Mouse (Mus musculus) natural killer cell, adult 2 months (primary cell): ENCODE results near the gene Anks6.

ENCODE experiments used
- DNase-seq, 2 experiments: peaks; one replicate each; pipeline ENCODE4 v3.0.0; 2022; ENCODE audit warnings: low spot score in 2 of 2

Anks6 gene

DNA sequence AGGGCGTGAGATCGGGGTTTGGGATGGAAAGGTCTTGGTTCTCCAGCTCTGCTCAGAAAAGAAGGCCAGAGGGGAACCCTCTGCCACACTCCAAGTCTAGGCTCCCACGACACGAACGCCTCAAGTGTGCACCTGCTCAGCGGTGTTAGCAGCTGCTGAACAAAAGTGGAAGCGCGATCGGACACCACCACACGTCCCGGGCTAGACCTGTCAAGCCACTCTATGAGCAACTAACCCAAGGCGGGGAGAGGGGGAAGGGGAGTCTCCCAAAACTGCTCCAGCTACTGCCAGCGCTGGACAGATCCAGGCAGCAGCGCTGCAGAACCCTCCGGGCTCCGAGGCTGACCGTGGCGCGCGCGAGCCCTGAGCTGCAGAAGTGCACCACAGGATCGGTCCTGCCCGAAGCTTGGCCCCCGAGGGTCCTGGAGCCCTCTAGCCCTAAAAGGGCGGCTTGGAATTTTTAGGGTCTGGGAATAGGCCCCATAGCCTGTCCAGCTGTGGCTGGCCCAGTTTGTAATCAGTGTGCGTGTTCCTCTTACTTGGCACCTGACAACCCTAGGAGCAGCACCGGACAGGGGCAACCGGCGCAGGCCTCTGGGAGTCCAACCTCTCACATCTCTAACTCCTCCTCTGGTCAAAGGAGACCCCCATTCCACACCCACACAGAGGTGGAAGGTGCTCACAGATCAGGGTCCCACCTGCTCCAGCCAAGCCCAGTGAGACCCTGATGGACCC, 66.8 kb downstream of the Anks6 start:
- DNase-seq: no peak

- no peak for DNase-seq
These were observed 67.4 kb downstream of the Anks6 start for GRCm38 (mm10) chr4:46989842-46990241.

DNA sequence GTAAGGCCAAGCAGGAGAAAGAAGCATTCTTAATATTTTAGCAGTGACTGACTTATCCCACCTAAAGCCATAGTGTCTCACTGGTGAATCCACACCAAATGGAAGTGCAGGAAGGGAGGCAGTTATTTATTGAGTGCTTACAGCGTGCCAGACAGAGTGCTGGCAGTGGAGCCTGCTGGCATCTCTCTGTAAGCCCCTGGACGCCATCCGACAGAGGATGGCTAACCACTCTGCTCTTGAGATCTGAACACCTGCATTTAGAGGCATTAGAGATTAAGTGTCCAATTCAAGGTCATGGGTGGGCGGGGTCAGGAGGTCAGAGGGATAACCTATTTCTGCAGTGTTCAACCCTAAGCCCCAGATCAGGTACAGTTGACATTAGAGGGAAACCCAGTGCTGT, 68.4 kb downstream of the Anks6 start:
- DNase-seq: no peak

DNA sequence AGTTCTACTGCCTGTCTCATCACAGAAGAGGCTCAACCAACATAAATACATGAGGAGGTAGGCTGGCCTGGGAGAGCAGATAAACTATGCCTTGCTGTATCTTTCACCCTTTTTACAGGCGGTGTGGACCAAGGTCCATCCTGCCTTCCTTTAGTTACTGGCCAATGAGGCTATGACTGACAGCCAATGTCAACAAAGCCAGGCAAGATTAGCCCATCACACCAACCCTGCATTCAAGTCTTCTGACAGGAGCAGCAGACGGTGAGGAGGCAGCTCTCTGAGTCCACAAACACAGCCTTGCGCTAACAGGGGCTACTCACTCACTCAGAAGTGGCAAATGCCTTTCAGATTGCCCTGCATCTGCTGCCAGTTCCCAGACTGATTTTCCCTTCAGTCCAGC, 69.0 kb downstream of the Anks6 start:
- DNase-seq: no peak

- DNase-seq: no peak
These were observed 69.4 kb downstream of the Anks6 start for GRCm38 (mm10) chr4:46987809-46988208.

DNA sequence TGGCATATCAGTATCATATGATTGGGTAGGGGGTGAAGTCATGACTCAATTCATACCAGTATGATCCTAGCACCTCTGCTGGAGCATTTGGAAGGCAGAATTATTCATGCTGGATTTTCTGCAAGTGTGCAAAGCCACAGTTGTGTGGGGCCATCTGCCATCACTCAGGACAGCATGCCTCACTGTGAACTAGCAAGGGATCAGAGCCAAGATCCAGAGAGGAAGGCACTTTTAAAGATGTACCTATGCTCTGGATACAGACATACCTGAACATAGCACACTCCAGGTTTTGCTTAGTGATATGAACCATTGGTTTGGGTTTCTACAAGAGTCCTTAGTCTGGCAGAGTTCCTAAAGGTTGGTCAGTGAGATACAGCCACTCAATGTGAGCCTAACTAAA, 71.2 kb downstream of the Anks6 start:
- DNase-seq: no peak

DNA sequence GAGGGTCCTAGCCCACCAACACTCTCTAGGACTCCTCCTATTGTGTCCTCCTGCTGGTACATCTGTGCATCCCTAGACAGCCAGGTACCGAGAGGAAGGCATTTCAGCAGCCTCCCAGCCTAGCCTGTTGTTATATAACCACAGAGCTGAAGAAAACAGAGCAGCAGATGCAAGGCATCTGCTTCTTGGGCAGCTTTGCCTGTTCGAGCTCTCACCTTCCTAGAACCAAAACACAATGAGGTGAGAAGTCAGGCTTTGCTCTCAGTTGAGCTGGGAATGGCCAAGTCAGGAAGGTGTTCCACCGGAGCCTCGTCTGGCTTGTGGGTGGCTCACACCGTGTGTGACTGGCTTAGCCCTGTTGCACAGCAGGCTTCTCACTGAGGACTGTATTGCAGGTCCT, 74.3 kb downstream of the Anks6 start:
- no peak for DNase-seq

DNA sequence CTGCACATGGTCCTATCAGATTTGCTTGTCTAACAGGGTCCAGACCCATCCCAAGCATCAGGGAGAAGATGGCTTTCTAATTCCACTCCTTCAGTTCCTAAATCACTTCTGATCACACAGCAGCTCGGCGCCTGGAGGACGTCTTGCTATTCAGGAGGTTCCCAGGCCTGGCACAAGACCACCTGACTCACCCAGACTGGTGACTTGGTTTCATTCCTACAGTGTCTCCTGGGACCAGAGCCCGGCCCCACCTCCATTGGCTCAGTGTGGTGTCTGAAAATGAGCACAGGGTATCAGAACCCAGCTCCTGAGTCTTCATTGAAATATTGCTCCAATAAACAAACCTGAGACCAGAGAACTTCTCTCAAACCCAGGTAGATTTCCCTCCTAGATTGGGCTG, 75.1 kb downstream of the Anks6 start:
- no peak for DNase-seq

GRCm38 (mm10) chr4:46978371-46978770, 78.9 kb downstream of the Anks6 start:
- no peak for DNase-seq

- DNase-seq: no peak
These were observed 80.1 kb downstream of the Anks6 start for GRCm38 (mm10) chr4:46977161-46977560.

DNA sequence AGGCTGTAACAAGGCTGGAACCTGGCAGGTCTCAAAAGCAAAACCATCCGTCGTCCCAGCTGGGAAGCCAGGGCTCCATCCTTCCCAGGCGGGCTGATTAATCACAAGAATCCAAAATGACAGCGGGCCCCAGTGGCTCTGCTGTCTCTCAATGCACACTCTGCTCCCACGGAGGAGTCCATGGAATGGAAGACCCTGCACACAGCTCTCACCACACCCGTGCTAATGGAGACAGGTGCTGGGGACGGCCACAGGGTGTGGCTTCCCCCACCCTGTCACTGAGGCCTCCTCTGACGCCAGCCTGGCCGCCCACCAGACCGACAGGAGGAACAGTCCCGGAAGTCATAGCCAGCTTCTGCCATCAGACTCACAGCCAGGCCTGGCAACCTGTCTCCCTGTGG, 80.6 kb downstream of the Anks6 start:
- no peak for DNase-seq

DNA sequence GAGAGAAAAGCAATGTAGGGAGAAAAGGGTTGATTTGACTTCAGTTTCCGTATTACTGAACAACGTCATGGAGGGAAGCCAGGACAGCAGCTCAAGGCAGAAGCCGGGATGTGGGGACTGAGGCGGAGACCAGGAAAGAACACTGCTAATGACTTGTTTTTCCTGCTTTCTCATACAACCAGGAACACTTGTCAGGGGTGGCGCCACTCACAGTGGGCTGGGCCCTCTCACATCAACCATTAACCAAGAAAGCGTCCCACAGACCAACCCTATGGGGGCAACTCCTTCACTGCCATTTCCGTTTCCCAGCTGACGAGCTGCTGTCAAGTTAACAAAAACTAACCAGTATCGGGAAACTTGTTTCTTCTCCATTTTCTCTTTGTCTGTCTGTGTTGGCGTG, 83.9 kb downstream of the Anks6 start:
- no peak for DNase-seq

DNA sequence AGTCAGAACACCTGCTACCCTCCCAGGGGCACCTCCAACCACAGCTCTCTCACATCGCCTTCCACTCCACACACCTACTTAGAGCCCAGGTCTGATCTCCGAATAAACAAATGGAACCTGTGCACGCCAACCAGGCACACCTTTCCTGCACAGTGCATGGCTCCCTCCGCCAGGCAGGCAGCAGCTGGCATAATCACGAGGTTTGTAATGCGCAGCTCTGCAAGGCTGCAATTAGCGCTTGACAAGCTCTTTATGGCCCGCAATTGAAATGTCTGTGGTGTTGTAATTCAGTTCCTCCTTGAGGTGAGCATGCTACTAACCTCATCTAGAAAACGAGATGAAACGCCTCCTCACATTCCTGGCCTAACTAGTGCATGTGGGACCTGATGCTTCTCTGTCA, 89.2 kb downstream of the Anks6 start:
- no peak for DNase-seq

DNA sequence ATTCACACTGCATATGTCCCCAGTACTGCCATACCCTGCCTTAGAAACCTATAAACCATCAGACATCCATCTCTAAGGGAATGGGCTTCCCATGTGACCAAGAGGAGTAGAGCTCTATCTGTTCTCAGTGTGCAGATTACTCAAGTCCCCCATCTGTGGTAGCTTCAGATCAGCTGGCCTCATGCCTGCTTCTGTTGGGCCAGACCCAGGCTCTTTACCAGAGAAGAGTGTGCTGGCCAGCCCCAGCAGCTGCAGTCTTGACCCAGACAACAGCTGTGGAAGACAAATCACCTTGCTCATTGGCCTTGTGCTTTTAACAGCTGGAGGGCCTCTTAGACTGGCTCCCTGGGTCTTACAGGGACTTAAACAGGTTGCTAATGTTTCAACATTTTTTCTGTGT, 90.7 kb downstream of the Anks6 start:
- DNase-seq: no peak
